Mouse (Mus musculus): ENCODE data around the gene Tubg1.

GRCm38 (mm10) chr11:101082208-101083082, 37.3 kb upstream of the Tubg1 start, which contains the start of gene Coasy:
- TF ChIP-seq CTCF (IDR thresholded peaks at IDR 0.05; ENCODE audit: insufficient read depth, low read length) (peak; percentile 27; the same call in 1 of the 2 replicates), POLR2A (IDR thresholded peaks at IDR 0.05; ENCODE audit: borderline replicate concordance, extremely low read depth, low read depth, low read length) (peak; percentile 66; the same call in 1 of the 2 replicates)
